Mouse (Mus musculus): ENCODE data around the gene Trpv4. TPM values are rescaled to one million over a fixed set of nuclear protein-coding genes. Genes with fewer than 3 reads are reported as not detected.
A peak's percentile ranks its signal among the peaks of the same experiment; 100 is the strongest.

Gene Trpv4
- total RNA-seq, 2 experiments from 2014 or later = 2.9 to 6.0 TPM

DNA sequence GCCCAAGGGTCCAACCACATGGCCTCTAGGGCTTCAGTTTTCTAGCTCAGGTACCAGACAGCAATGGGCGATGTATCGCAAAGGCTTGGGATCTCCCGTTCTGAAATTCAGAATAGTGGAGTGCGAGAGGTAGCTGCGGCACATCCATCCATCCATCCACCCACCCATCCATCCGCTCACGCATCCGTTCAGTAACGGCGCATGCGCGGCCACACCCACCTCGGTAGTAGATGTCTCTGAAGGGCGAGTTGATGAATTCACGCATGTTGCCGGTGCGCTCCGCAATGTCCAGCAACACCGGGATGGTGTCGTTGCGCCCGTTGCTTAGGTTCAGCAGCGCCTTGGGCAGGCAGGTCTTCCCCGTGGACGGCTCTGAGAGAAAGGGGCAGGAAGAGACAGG is 22.1 kb downstream of the Trpv4 start:
- intact Hi-C loops (cut with DNase I) = no loop called here

DNA sequence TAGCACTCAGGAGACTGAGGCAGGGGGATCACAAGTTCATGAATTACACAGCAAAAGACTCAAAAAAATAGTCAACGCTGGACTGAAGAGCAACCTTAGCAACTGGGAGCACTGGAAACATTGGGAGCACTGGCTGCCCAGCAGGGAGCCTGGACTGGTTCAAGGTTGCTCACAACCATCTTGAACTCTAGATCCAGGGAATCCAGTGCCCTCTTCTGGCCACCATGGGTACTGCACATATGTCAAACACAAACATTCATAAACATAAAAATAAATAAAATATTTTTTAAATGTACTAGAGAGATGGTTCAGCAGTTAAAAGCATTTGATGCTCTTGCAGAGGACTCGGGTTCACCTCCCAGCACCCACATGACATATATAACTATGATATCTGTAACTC is 26.9 kb downstream of the Trpv4 start:
- intact Hi-C loops (cut with DNase I) = no loop called here
- DNase-seq = no peak

More for the DNA sequence above, 22.1 kb downstream of the Trpv4 start:
- no peak for DNase-seq

DNA sequence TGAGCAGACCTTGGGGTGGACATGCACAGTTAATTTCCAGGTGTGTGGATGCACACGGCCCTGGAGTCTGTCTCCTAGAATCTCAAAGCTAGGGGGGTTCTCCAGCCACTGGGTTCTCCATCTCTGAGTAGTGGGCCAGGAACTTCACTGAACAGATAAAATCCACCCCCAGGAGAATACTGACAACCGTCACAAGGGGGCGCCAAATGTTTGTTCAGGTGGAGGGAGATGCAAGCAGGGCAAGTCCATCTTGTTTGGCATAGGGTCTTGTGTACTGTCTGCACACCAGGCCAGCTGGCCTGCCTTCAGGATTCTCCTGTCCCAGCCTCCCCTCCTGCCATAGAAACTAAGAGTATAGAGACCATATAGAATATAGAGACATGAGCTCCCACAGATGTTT is 32.6 kb downstream of the Trpv4 start:
- peak; percentile 43 to 81 for DNase-seq
- intact Hi-C loops (cut with DNase I) = no loop called here

DNA sequence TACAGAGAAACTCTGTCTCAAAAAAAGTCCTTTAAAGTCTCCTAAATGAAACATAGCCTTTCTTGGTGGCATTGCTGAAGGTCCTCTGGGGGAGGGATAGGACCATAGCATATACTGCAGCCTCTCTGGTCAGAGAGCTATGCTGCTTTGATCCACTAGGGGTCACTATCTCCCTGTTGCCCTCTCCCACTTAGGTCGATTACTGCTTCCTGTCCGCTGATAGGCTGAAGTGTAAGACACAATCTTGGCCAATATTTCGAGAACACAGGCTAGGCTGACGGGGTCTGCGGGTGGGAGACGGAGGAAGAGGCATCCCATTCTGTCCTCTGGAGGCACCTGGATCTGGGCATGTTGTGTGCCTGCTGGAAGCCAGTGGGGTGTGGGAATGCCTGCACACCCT is 37.9 kb downstream of the Trpv4 start:
- no peak for DNase-seq
- intact Hi-C loops (cut with DNase I) = no loop called here

DNA sequence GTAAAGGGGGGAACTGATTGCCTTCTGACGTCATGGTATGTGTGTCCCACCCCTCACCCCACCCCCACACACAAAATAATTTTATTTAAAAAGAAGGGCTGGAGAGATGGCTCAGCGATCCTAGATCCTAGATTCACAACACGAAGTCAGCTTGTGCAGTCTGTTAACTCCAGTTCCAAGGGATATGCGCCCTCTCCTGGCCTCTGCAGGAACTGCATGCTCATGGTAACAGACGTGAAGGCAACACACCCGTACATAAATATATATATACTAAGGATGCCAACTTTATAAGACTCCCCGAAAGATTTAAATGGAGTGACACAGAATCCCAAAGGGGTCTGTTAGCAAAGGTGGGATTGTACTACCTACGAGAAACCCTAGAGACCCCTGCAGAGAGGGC is 39.4 kb downstream of the Trpv4 start:
- peak; percentile 75 to 88 for DNase-seq
- intact Hi-C loops (cut with DNase I) = loop anchor here (1.0 to 10.0 kb wide), 2 partner anchors 158 to 304 kb away; no protein-coding TSS in a partner anchor

DNA sequence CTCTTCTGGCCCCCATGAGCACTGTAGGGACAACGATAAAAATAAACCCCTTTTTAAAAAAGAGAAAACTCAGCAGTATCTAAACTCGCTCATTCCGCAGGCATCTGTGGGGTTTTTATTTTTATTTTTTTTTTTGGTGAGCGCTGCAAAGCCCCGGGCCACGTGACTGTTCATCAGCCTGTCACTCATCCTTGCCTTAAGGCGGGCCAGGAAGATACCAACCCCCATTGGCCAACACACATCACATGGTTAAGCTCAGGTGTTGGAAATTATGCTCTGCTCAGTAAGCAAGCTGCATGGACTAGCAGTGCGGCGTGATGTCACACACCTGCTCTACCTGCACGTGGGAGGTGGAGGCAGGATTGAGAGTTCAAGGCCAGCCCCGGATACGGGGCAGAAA is 40.4 kb downstream of the Trpv4 start:
- intact Hi-C loops (cut with DNase I) = loop anchor here (10.0 kb wide), 1 partner anchor 303 kb away; no protein-coding TSS in a partner anchor

DNA sequence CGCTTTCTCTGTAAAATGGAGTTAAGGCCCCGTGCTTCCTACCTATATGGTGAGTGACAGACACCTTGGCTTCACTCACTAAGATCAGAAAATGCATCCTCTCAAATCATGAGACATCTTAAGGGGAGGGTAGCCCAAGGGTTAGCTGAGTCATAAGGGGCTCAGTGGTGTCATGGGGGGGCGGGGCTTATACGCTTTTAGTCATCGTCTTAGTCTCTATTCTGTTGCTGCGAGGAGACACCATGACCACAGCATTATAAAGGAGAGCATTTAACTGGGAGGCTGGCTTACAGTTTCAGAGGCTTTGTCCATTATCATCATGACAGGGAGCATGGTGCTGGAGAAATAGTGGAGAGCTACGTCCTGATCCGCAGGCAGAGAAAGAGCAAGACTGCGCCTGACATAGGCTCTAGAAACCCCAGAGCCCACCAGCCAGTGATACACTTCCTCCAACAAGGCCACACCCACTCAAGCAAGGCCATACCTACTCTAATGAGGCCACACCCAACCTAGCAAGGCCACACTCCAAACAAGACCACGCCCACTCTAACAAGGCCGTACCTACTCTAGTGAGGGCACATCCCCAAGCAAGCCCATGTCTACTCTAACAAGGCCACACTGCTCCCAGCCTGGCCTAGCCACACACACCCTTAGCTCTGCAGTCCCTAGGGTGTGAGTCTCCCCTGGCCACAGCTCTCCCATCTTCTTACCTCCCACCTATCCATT is 41.7 kb downstream of the Trpv4 start:
- DNase-seq = no peak
- intact Hi-C loops (cut with DNase I) = loop anchor here (10.0 kb wide), 1 partner anchor 302 kb away; no protein-coding TSS in a partner anchor

More for the DNA sequence above, 40.4 kb downstream of the Trpv4 start:
- DNase-seq = no peak

DNA sequence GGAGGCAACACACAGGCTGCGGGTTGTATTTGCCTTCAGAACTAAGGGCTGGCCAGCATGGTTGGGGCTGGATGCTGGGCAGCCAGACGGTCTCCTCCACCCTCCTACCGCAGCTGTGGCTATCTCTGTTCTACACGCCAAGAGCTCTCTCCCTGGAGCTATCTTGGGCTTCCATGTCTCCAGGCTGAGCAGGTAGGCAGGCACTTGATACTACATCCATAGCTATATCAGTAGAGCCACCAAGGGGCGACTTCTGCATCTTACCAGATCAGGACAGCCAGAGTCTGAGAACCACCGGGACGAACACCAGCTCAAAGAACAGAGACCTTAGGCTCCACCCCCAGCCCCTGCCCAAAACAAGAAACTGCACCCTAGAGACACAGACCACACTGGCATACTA is 43.4 kb downstream of the Trpv4 start:
- DNase-seq = no peak

DNA sequence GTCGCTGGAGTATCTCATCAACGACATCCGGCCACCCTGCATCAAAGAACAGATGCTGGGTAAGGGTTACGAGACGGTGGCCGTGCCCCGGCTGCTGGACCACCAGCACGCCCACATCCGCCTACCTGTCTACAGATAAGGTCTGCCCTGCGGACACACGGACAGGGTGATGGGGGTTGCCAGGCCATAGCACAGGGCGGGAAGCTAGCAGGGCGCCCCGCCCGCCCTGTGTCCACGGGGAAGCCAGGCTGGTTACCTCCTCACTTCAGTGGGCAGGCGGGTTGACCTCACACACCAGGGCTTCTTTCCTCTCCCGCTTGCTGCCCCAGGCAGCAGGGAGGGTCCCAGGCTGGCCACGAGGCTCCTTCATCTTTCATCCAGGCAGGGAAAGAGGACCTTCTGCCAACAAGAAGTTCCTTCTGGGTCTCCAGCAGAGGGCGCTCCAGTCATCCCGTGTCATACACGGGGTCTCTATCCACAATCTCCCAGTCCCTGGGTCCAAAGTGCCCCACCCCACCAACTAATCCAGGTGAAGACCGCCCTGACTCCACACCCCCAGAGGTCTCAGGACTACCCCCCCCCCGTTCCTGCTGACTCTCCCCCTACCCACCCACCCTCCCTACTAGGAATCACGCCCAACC is 46.1 kb downstream of the Trpv4 start:
- DNase-seq = peak in 1 of 2 experiments; percentile 35
- intact Hi-C loops (cut with DNase I) = loop anchor here (10.0 kb wide), 1 partner anchor 297 kb away; no protein-coding TSS in a partner anchor

More for the DNA sequence above, 43.4 kb downstream of the Trpv4 start:
- intact Hi-C loops (cut with DNase I) = loop anchor here (10.0 kb wide), 1 partner anchor 300 kb away; no protein-coding TSS in a partner anchor

DNA sequence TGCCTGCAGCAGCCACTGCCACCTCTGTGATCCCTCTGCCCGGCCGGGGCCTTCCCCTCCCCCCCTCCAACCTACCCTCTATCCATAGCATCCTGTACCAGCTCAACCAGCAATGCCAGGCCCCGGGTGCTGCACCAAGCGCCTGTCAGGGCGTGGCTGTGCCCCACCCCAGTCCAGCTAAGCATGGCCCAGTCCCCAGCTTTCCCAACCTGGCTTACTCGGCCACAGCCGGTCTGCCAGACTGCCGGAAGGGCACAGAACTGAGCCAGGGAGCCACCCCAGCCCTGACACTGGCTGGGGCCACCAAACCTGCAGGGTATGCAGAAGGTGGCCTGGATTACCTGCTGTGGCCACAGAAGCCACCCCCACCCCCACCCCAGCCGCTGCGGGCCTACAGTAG is 47.0 kb downstream of the Trpv4 start:
- intact Hi-C loops (cut with DNase I) = loop anchor here (10.0 kb wide), 1 partner anchor 296 kb away; no protein-coding TSS in a partner anchor
- no peak for DNase-seq

DNA sequence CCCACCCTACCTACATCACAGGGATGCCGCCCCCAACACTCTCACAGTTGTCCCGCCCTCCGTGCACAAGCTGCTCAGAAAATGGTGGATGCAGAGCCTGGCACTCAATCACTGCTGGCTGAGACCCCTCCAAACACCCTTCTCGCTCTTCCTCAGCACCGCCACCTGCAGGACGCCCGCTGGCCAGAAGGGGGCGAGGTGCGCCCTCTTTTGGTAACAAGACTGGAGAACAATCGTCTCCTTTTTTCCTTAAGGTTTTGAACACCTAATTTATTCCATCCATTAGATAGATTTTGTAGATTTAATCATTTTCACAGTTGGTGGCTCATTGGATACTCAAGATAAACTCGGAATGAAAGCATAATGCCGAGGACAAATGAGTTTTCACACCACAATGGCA is 49.7 kb downstream of the Trpv4 start:
- intact Hi-C loops (cut with DNase I) = loop anchor here (5.0 kb wide), 1 partner anchor 41 kb away; the partner anchor contains the start of gene Fam222a
- DNase-seq = peak; percentile 75 to 86

DNA sequence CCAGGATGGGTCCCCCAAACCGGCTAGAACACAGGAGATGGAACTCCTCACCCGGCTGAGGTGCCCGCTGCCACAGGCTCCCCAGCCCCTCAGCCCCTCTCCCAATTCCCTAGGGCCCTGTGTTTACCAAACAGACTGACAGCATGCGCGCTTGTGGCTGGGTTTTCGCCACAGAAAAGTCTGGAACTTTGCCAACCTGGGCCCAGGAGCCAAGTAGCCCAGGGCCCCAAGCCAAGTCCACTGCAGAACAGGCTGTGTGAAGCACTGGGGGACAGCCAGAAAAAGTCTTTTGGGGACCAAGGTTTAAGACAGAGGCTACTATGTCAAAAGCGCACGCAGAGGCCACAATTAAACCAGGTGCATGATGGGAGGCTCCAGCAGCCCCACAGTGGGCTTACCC is 50.6 kb downstream of the Trpv4 start:
- intact Hi-C loops (cut with DNase I) = loop anchor here (5.0 kb wide), 1 partner anchor 40 kb away; the partner anchor contains the start of gene Fam222a
- peak; percentile 82 to 86 for DNase-seq

DNA sequence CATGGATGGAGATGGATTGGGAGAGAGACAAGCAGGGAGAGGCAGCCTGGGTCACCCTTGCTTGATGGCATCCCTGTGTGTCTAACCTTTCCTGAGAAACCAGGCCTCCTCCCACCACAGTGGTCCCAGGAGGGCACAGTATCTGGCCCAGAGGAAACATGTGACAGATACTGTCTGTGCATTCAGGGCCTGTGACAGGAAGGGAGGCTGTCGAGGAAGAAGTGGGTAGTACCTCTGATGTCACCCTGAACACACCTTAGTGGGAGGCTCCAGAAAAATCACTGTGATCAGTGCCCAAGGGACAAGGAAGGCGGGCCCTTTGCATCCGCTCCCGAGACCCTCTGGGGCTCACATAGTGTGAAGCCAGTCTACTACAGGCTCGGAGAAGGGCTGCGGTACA is 52.2 kb downstream of the Trpv4 start:
- intact Hi-C loops (cut with DNase I) = loop anchor here (5.0 kb wide), 1 partner anchor 39 kb away; the partner anchor contains the start of gene Fam222a
- DNase-seq = no peak

DNA sequence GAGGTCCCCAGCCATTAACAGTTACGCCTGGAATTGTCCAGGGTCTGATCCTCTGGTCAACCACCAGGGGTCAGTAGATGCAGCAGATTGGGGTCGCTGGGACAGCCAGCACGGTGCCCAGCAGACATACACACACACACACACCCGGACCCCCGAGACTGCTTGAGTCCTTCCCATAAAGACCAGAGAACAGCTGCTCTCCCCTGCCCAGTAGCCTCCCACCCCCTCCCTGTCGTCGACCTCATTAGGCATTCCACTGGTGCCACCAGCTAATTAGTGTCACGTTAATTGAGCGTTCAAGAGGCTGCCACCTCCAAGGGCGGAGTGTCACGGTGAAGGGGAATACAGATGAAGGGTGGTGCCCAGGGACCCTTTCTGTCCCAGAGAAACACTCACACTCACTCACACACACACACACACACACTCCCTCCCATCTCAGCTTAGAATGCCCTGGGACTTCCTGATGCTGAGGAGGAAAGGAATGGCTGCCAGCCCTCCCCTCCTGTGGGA is 53.4 kb downstream of the Trpv4 start:
- peak in 1 of 2 experiments; percentile 47 for DNase-seq
- intact Hi-C loops (cut with DNase I) = loop anchor here (5.0 kb wide), 1 partner anchor 38 kb away; the partner anchor contains the start of gene Fam222a

DNA sequence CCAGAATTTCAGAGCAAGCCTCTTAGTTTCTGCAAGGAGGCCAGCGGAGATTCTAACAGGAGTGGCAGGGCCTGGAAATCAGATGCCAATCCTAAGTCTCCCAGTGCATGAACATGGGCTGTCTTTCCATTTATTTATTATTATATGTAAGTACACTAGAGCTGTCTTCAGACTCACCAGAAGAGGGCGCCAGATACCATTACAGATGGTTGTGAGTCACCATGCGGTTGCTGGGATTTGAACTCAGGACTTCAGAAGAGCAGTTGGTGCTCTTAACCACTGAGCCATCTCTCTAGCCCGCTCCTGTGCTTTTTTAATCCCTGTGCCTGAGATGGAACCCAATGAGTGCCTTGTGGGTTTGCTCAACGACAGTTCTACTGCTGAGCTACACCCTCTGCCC is 54.2 kb downstream of the Trpv4 start:
- intact Hi-C loops (cut with DNase I) = no loop called here
- DNase-seq = no peak

DNA sequence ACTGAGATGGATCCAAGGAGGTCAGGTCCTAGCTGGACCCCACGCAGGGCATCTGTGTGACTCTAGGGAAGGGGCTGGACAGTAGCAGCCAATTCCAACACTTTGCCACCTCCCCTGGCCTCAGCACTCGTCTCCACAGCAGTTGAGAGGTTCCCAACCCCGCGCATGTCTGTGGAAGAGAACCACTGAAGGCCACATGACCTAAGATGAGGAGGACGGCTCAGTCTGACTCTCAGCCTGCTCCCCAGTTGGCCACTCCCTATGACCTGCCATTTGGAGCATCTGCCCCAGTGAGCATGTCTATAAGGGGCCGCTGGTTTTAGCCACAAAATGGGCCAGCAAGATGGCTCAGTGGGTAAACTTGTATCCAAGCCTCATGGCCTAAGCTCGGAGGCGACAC is 56.2 kb downstream of the Trpv4 start:
- DNase-seq = no peak
- intact Hi-C loops (cut with DNase I) = no loop called here

DNA sequence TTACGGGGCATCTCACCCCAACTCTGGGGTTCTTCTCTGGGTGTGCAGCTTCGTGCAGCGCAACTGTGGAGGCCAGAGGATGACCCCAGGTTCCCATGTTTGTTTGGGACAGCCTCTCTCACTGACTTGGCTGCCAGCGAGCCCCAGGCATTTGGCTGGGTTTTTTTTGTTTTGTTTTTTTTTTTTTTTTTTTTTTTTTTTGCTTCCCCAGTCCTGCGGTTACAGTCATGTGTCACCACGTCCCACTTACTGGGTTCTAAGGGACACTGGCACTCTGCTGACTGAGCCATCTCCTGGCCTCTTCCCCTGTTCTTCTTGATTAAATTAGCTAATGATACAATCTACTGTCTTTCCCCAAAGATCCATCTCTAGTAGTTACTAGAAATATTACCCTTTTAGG is 60.6 kb downstream of the Trpv4 start:
- no peak for DNase-seq
- intact Hi-C loops (cut with DNase I) = no loop called here

DNA sequence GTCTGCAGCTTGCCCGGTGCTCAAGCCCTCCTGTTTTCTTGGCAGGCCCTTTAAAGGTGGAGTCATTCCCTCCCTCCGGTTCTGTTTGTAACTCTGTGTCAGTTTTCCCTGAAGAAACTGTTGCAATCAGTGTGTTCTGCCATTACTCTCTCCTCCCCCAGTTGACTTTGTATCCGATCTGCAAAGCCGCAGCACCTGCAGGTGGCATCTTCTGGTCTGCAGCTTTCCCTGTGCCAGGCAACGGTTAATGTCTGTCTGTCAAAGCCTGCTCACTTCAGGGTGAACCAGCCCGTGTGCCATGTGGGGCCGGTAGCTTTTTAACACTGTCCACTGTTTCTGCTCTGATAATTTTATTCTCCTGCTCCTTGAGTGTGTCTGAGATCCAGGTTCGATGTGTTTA is 61.0 kb downstream of the Trpv4 start:
- intact Hi-C loops (cut with DNase I) = no loop called here

DNA sequence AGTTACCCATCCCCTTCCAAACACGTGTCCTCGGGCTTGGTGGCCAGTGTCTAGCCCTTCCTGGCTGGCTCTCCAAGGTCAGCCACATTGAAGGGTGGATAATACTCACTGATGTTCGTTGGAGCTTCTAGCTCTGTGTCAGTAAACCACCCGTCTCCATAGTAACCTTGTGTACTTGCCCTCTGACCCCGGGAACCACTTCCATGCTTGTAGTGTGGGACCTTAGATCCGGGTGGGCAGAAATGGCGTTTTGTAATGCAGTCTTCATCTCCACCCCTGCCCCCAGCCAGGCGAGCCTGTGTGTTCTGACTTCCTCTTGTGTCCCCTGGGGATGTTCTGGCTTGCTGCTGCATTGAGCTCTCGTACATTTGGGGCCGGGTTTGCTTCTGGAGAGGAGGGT is 61.6 kb downstream of the Trpv4 start:
- intact Hi-C loops (cut with DNase I) = no loop called here
- peak; percentile 56 to 60 for DNase-seq

More for the DNA sequence above, 61.0 kb downstream of the Trpv4 start:
- DNase-seq = no peak

DNA sequence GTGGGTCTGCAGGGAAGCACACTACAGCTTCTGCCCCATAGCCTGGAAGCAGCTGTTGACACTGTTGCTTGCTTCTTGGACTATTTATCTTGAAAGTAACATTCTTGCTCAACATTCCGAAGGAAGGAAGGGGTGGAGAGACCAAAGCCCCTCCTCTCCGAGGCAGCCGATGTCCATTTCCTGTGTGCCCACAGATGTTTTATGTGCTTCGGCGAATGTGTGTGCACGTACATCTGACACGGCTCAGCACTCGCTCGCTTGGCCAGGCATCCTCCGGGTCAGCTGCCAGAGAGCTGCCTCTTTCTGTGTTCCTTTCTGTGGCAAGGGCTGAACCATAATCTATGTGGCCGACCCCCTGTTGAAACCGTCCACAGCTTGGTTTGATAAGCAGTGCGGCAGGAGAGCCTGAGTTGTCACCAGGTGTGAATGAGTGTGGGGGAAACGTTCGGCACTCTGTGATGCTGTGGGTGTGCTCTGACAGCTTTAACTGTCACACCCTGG is 63.4 kb downstream of the Trpv4 start:
- peak; percentile 50 to 66 for DNase-seq
- intact Hi-C loops (cut with DNase I) = no loop called here

DNA sequence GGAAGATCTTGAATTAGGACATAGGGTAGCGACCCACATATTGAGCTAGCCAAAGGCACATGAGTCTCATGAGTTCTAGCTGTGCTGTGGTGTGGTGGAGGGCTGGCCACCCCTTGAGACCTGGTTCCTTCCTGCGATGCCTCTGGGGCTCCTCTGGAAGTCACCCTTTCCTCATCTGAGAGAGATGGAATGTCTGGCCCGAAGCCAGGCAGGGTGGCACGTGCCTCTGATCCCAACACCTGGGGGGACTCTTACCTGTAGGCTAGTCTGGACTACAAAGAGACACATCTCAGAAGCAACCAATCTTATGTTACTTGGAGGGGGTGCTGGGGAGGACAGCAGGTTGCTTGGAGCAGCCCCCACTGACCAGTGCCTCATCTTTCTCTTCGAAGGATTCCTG is 64.3 kb downstream of the Trpv4 start:
- no peak for DNase-seq
- intact Hi-C loops (cut with DNase I) = no loop called here

Measured in heart, postnatal 10 days (tissue).